Mouse (Mus musculus): ENCODE measurements around the gene Slco3a1.

GRCm38 (mm10) chr7:74456781-74457180, 97.8 kb downstream of the Slco3a1 start:
- TF ChIP-seq CTCF (IDR thresholded peaks at IDR 0.05; ENCODE audit: control insufficient read depth, insufficient read depth, low read length) (no peak), POLR2A (IDR thresholded peaks at IDR 0.05; ENCODE audit: borderline replicate concordance, control insufficient read depth, low read depth, low read length) (no peak)

Measured in bone marrow, adult 2 months (tissue).